Mouse (Mus musculus) cerebellum, adult 9-10 months (tissue): ENCODE data around the gene Krt13.

ENCODE experiments used
- DNase-seq: peaks from one replicate; pipeline ENCODE4 v3.0.0; 2022

Gene Krt13

GRCm38 (mm10) chr11:100112935-100113741 lies 8.2 kb downstream of the Krt13 start:
- no peak for DNase-seq

- no peak for DNase-seq
Measured at GRCm38 (mm10) chr11:100105576-100106122, 15.7 kb downstream of the Krt13 start, which contains the start of gene Krt36. Gene Krt36 (minus strand): TSS chr11:100105626.

GRCm38 (mm10) chr11:100102693-100103429 lies 18.5 kb downstream of the Krt13 start:
- DNase-seq: no peak

- DNase-seq: no peak
Measured at GRCm38 (mm10) chr11:100100391-100100790, 21.0 kb downstream of the Krt13 start.

GRCm38 (mm10) chr11:100097819-100098218 lies 23.5 kb downstream of the Krt13 start:
- no peak for DNase-seq

- DNase-seq: no peak
Measured at GRCm38 (mm10) chr11:100096141-100096540, 25.2 kb downstream of the Krt13 start, which contains the start of gene Krt35. Gene Krt35 (minus strand): TSS chr11:100096241.

GRCm38 (mm10) chr11:100088378-100089025 lies 32.9 kb downstream of the Krt13 start:
- DNase-seq: no peak

- no peak for DNase-seq
Measured at GRCm38 (mm10) chr11:100087861-100088260, 33.5 kb downstream of the Krt13 start, which contains the start of gene Krt32. Gene Krt32 (minus strand): TSS chr11:100088226.

- no peak for DNase-seq
Measured at GRCm38 (mm10) chr11:100073873-100074272, 47.5 kb downstream of the Krt13 start.
